Mouse (Mus musculus) MEL (cell line): Measurements from ENCODE around the gene Ccsap. TPM values are rescaled to one million over a fixed set of nuclear protein-coding genes. Genes with fewer than 3 reads are reported as not detected.

Experiments used
- DNase-seq: peaks from one replicate; pipeline ENCODE4 v3.0.0; 2011; ENCODE audit warnings: low read depth, low spot score
- H3K27ac ChIP-seq: 2 replicates; pipeline ENCODE4 v1.5.1; 2012; ENCODE audit warnings: low read depth, mild to moderate bottlenecking, control low read depth, low read length, moderate library complexity; ENCODE audit not compliant: control insufficient read depth
- H3K27me3 ChIP-seq, 2 experiments: fragments of 150-350 bp in 1 of 2; sonication (generic) in 1 of 2; 2 replicates each; pipeline ENCODE4 v1.6.1; 2012; ENCODE audit warnings: low read length in 2 of 2, mild to moderate bottlenecking in 2 of 2, improper control_type of control experiment in 1 of 2, moderate library complexity in 1 of 2; ENCODE audit not compliant: insufficient read depth in 2 of 2, control insufficient read depth in 1 of 2
- H3K36me3 ChIP-seq, 2 experiments: 2 replicates each; pipeline ENCODE4 v1.6.1; 2012 to 2014; ENCODE audit warnings: low read length in 2 of 2, improper control_type of control experiment in 1 of 2, inconsistent platforms in 1 of 2, mild to moderate bottlenecking in 1 of 2; ENCODE audit not compliant: insufficient read depth in 2 of 2, control insufficient read depth in 1 of 2
- H3K4me1 ChIP-seq, 2 experiments: fragments of 150-350 bp in 1 of 2; sonication (generic) in 1 of 2; 2 replicates each; pipeline ENCODE4 v1.6.1; 2012; ENCODE audit warnings: low read length in 2 of 2, improper control_type of control experiment in 1 of 2, mild to moderate bottlenecking in 1 of 2; ENCODE audit not compliant: insufficient read depth in 2 of 2, control insufficient read depth in 1 of 2
- H3K4me3 ChIP-seq, 2 experiments: fragments of 150-350 bp in 1 of 2; sonication (generic) in 1 of 2; 2 replicates each; pipeline ENCODE4 v1.5.1; 2012; ENCODE audit warnings: low read depth in 2 of 2, low read length in 2 of 2, mild to moderate bottlenecking in 2 of 2, moderate library complexity in 2 of 2, control low read depth in 1 of 2, improper control_type of control experiment in 1 of 2; ENCODE audit not compliant: control insufficient read depth in 1 of 2, insufficient read depth in 1 of 2
- H3K79me2 ChIP-seq: 2 replicates; pipeline ENCODE4 v1.6.1; 2012; ENCODE audit warnings: mild to moderate bottlenecking, low read length, moderate library complexity; ENCODE audit not compliant: control insufficient read depth, poor library complexity, insufficient read depth
- H3K9ac ChIP-seq: 2 replicates; pipeline ENCODE4 v1.6.1; 2012; ENCODE audit warnings: low read depth, mild to moderate bottlenecking, control low read depth, low read length, moderate library complexity; ENCODE audit not compliant: control insufficient read depth, poor library complexity, severe bottlenecking
- H3K9me3 ChIP-seq: fragments of 150-350 bp; sonication (generic); replicated peaks from 2 replicates; pipeline ENCODE4 v1.6.1; 2012; ENCODE audit warnings: mild to moderate bottlenecking, low read length, improper control_type of control experiment, moderate library complexity; ENCODE audit not compliant: insufficient read depth
- BHLHE40 ChIP-seq: IDR thresholded peaks from 2 replicates; pipeline ENCODE4 v1.6.1; 2012; ENCODE audit warnings: low read depth, mild to moderate bottlenecking, inconsistent platforms, low read length, improper control_type of control experiment, borderline replicate concordance
- CHD2 ChIP-seq: IDR thresholded peaks from 2 replicates; pipeline ENCODE4 v1.6.1; 2011; ENCODE audit warnings: low read length, improper control_type of control experiment
- CTCF ChIP-seq, 3 experiments: IDR thresholded peaks in 2 of 3; conservative IDR thresholded peaks in 1 of 3; 2 replicates each; pipeline ENCODE4 v1.5.1; 2011 to 2012; ENCODE audit warnings: low read length in 3 of 3, low read depth in 2 of 3, mild to moderate bottlenecking in 2 of 3, improper control_type of control experiment in 1 of 3, inconsistent platforms in 1 of 3, mixed read lengths in 1 of 3, moderate library complexity in 1 of 3; ENCODE audit not compliant: control insufficient read depth in 1 of 3, insufficient read depth in 1 of 3, poor library complexity in 1 of 3, severe bottlenecking in 1 of 3
- E2F4 ChIP-seq: IDR thresholded peaks from 2 replicates; pipeline ENCODE4 v1.6.1; 2011; ENCODE audit warnings: low read depth, low read length, improper control_type of control experiment, borderline replicate concordance
- ELF1 ChIP-seq: IDR thresholded peaks from 2 replicates; pipeline ENCODE4 v1.6.1; 2014; ENCODE audit warnings: low read depth, mild to moderate bottlenecking, inconsistent platforms, low read length, improper control_type of control experiment, moderate library complexity
- EP300 ChIP-seq, 2 experiments: IDR thresholded peaks; 2 replicates each; pipeline ENCODE4 v1.6.1; 2011; ENCODE audit warnings: improper control_type of control experiment in 2 of 2, low read length in 2 of 2, low read depth in 1 of 2, mild to moderate bottlenecking in 1 of 2
- ETS1 ChIP-seq: IDR thresholded peaks from 2 replicates; pipeline ENCODE4 v1.6.1; 2012; ENCODE audit warnings: low read depth, mild to moderate bottlenecking, inconsistent platforms, low read length, improper control_type of control experiment, moderate library complexity
- GATA1 ChIP-seq: IDR thresholded peaks from 2 replicates; pipeline ENCODE4 v1.6.1; 2011; ENCODE audit warnings: low read depth, low read length, improper control_type of control experiment
- HCFC1 ChIP-seq: IDR thresholded peaks from 2 replicates; pipeline ENCODE4 v1.6.1; 2012; ENCODE audit warnings: low read depth, mild to moderate bottlenecking, inconsistent platforms, low read length, improper control_type of control experiment, moderate library complexity
- JUND ChIP-seq: IDR thresholded peaks from 2 replicates; pipeline ENCODE4 v1.6.1; 2011; ENCODE audit warnings: low read depth, mild to moderate bottlenecking, improper control_type of control experiment, low read length
- KAT2A ChIP-seq: conservative IDR thresholded peaks from 2 replicates; pipeline ENCODE4 v1.6.1; 2012; ENCODE audit warnings: low read depth, low read length, improper control_type of control experiment, inconsistent platforms
- MAFK ChIP-seq: IDR thresholded peaks from 2 replicates; pipeline ENCODE4 v1.6.1; 2011; ENCODE audit warnings: low read depth, mild to moderate bottlenecking, low read length, improper control_type of control experiment, borderline replicate concordance
- MAX ChIP-seq: IDR thresholded peaks from 2 replicates; pipeline ENCODE4 v1.6.1; 2011; ENCODE audit warnings: low read length, improper control_type of control experiment
- MAZ ChIP-seq: IDR thresholded peaks from 2 replicates; pipeline ENCODE4 v1.6.1; 2012; ENCODE audit warnings: low read depth, mild to moderate bottlenecking, inconsistent platforms, low read length, improper control_type of control experiment
- MEF2A ChIP-seq: IDR thresholded peaks from 2 replicates; pipeline ENCODE4 v1.6.1; 2014; ENCODE audit warnings: low read depth, mild to moderate bottlenecking, inconsistent platforms, low read length, improper control_type of control experiment; ENCODE audit not compliant: poor library complexity, insufficient replicate concordance, severe bottlenecking; ENCODE audit errors: extremely low read depth
- MXI1 ChIP-seq: IDR thresholded peaks from 2 replicates; pipeline ENCODE4 v1.6.1; 2011; ENCODE audit warnings: mild to moderate bottlenecking, low read depth, low read length, improper control_type of control experiment
- MYB ChIP-seq: IDR thresholded peaks from 2 replicates; pipeline ENCODE4 v1.6.1; 2011; ENCODE audit warnings: mild to moderate bottlenecking, low read depth, low read length, improper control_type of control experiment
- MYC ChIP-seq: IDR thresholded peaks from 2 replicates; pipeline ENCODE4 v1.6.1; 2011; ENCODE audit warnings: low read depth, mild to moderate bottlenecking, low read length, improper control_type of control experiment, moderate library complexity
- NRF1 ChIP-seq: IDR thresholded peaks from 2 replicates; pipeline ENCODE4 v1.6.1; 2014; ENCODE audit warnings: low read depth, mild to moderate bottlenecking, inconsistent platforms, low read length, improper control_type of control experiment, moderate library complexity; ENCODE audit not compliant: poor library complexity, insufficient read depth, severe bottlenecking
- POLR2A ChIP-seq, 2 experiments: IDR thresholded peaks; 2 replicates each; pipeline ENCODE4 v1.6.1; 2011 to 2012; ENCODE audit warnings: low read length in 2 of 2, mild to moderate bottlenecking in 2 of 2, control low read depth in 1 of 2, improper control_type of control experiment in 1 of 2, low read depth in 1 of 2, moderate library complexity in 1 of 2; ENCODE audit not compliant: control insufficient read depth in 1 of 2, insufficient read depth in 1 of 2, poor library complexity in 1 of 2
- POLR2AphosphoS2 ChIP-seq: IDR thresholded peaks from 2 replicates; pipeline ENCODE4 v1.6.1; 2011; ENCODE audit warnings: low read length, improper control_type of control experiment
- POLR2AphosphoS5 ChIP-seq: IDR thresholded peaks from 2 replicates; pipeline ENCODE4 v1.6.1; 2012; ENCODE audit warnings: low read depth, borderline replicate concordance, mild to moderate bottlenecking, inconsistent platforms, low read length, moderate library complexity, mixed read lengths
- RCOR1 ChIP-seq: IDR thresholded peaks from 2 replicates; pipeline ENCODE4 v1.6.1; 2012; ENCODE audit warnings: low read depth, mild to moderate bottlenecking, inconsistent platforms, low read length, improper control_type of control experiment
- SIN3A ChIP-seq: IDR thresholded peaks from 2 replicates; pipeline ENCODE4 v1.6.1; 2012; ENCODE audit warnings: low read length, improper control_type of control experiment, inconsistent platforms
- TAL1 ChIP-seq: IDR thresholded peaks from 2 replicates; pipeline ENCODE4 v1.6.1; 2012; ENCODE audit warnings: mild to moderate bottlenecking, inconsistent platforms, low read length, moderate library complexity, mixed read lengths
- TBP ChIP-seq: IDR thresholded peaks from 2 replicates; pipeline ENCODE4 v1.8.0; 2011; ENCODE audit warnings: low read depth, low read length, improper control_type of control experiment
- TCF12 ChIP-seq: IDR thresholded peaks from 2 replicates; pipeline ENCODE4 v1.6.1; 2014; ENCODE audit warnings: low read depth, mild to moderate bottlenecking, inconsistent platforms, low read length, improper control_type of control experiment, moderate library complexity
- UBTF ChIP-seq: IDR thresholded peaks from 2 replicates; pipeline ENCODE4 v1.6.1; 2012; ENCODE audit warnings: low read depth, mild to moderate bottlenecking, inconsistent platforms, low read length, improper control_type of control experiment, moderate library complexity, borderline replicate concordance; ENCODE audit not compliant: insufficient read depth
- ZC3H11A ChIP-seq: IDR thresholded peaks from 2 replicates; pipeline ENCODE4 v1.6.1; 2012; ENCODE audit warnings: low read depth, mild to moderate bottlenecking, inconsistent platforms, low read length, improper control_type of control experiment
- polyA plus RNA-seq, 2 experiments: library from polyadenylated mRNA; stranded (reverse) in 1 of 2; unstranded in 1 of 2; fragments of >175 nt in 1 of 2; fragments of >200 nt in 1 of 2; gene quantifications; 2 replicates each; pipeline versions ENCODE4 v1.2.1 to v1.2.4; 2012; ENCODE audit warnings: low replicate concordance in 2 of 2, low read depth in 1 of 2; ENCODE audit not compliant: insufficient read length in 2 of 2, insufficient read depth in 1 of 2, missing spikeins in 1 of 2
- total RNA-seq: library from RNA; depleted of rRNA; stranded (reverse); fragments of 300-350 nt; gene quantifications from 2 replicates; pipeline ENCODE4 v1.2.3, GENCODE M21; 2012

Ccsap gene
- total and polyA plus RNA-seq, 3 experiments = 6.7 to 12.1 TPM; not detected in 1

- no peak for TF ChIP-seq TBP
These were observed 39.2 kb downstream of the Ccsap start (continued) for GRCm38 (mm10) chr8:123820780-123821179.

- peaks cover 33 to 49% of the 10 kb centered on the region in 2 experiments for H3K4me1 ChIP-seq
- TF ChIP-seq ZC3H11A (no peak), MAFK (no peak), MYC (0 out of 2 replicates have a peak, but pooled peaks have one; percentile 28), CHD2 (no peak), MYB (peak; percentile 36; the same call in 1 of the 2 replicates), JUND (no peak), MEF2A (no peak), POLR2AphosphoS2 (peak; percentile 28; the same call in 1 of the 2 replicates), ELF1 (no peak), MAZ (peak; percentile 71; the same call in 1 of the 2 replicates), TAL1 (peak; percentile 71), GATA1 (peak; percentile 64), BHLHE40 (no peak), E2F4 (no peak), UBTF (no peak), ETS1 (peak; percentile 83), EP300 (IDR thresholded peaks at IDR 0.05; ENCODE audit: low read depth in 1 of 2, low read length in 2 of 2) (peak; percentile 76 to 86), RCOR1 (peak; percentile 70), TCF12 (peak; percentile 84), TBP (no peak), CTCF (IDR thresholded peaks at IDR 0.05 in 2 of 3, conservative IDR thresholded peaks at IDR 0.05 in 1 of 3; ENCODE audit: control insufficient read depth in 1 of 3, insufficient read depth in 1 of 3, low read depth in 2 of 3, low read length in 3 of 3, poor library complexity in 1 of 3, severe bottlenecking in 1 of 3) (no peak), SIN3A (0 out of 2 replicates have a peak, but pooled peaks have one; percentile 41), MAX (0 out of 2 replicates have a peak, but pooled peaks have one; percentile 42), KAT2A (no peak), MXI1 (peak; percentile 72), HCFC1 (no peak), NRF1 (no peak), POLR2AphosphoS5 (no peak), POLR2A (IDR thresholded peaks at IDR 0.05; ENCODE audit: control insufficient read depth in 1 of 2, insufficient read depth in 1 of 2, low read depth in 1 of 2, low read length in 2 of 2, poor library complexity in 1 of 2) (no peak)
- DNase-seq = peak; percentile 76
- no peaks in the 10 kb centered on the region for H3K9me3 ChIP-seq
- H3K27me3 ChIP-seq = no peaks in the 10 kb centered on the region
- H3K27ac ChIP-seq = peak overlapping the region; percentile 86
- peak overlapping the region; percentile 46 for H3K9ac ChIP-seq
- peaks cover 13 to 54% of the 10 kb centered on the region in 2 experiments for H3K36me3 ChIP-seq
- H3K4me3 ChIP-seq = peak overlapping the region in 1 of 2 experiments; percentile 10; a peak in 2 of 4 replicates
- peaks cover 22% of the 10 kb centered on the region for H3K79me2 ChIP-seq
These were observed 40.1 kb downstream of the Ccsap start for GRCm38 (mm10) chr8:123819683-123820610.
